Mouse (Mus musculus) lung, postnatal 0 days (tissue): ENCODE data around the gene Nlrc5. TPM values are rescaled to one million over a fixed set of nuclear protein-coding genes. Genes with fewer than 3 reads are reported as not detected.
"Not testable (repeated sequence)": the region's sequence is repeated elsewhere in the genome, so short reads cannot be mapped to it uniquely, and the experiment has no call there.

Experiments used
- ATAC-seq: fragments of 200-750 bp; cut with Nextera tagmentation; 2 replicates; pipeline ENCODE4 v1.8.0; 2017; ENCODE audit warnings: moderate library complexity
- DNase-seq: peaks from one replicate; pipeline ENCODE4 v3.0.0-alpha.2; 2016; ENCODE audit warnings: low spot score
- H3K27ac ChIP-seq: fragments of 300-500 bp; sonication (generic); 2 replicates; pipeline ENCODE4 v1.5.1; 2014; ENCODE audit warnings: antibody characterized with exemption, mild to moderate bottlenecking, low read length, mixed read lengths
- H3K27me3 ChIP-seq: fragments of 300-500 bp; sonication (generic); replicated peaks from 2 replicates; pipeline ENCODE4 v1.6.1; 2014; ENCODE audit warnings: low read length, mixed read lengths; ENCODE audit not compliant: insufficient read depth
- H3K36me3 ChIP-seq: fragments of 300-500 bp; sonication (generic); 2 replicates; pipeline ENCODE4 v1.6.1; 2014; ENCODE audit warnings: low read length, mixed read lengths; ENCODE audit not compliant: insufficient read depth
- H3K4me1 ChIP-seq: fragments of 300-500 bp; sonication (generic); 2 replicates; pipeline ENCODE4 v1.6.1; 2014; ENCODE audit warnings: antibody characterized with exemption, low read depth, low read length, mixed read lengths; ENCODE audit not compliant: insufficient read depth
- H3K4me2 ChIP-seq: fragments of 300-500 bp; sonication (generic); replicated peaks from 2 replicates; pipeline ENCODE4 v1.6.1; 2014; ENCODE audit warnings: low read depth, mild to moderate bottlenecking, low read length, moderate library complexity, mixed read lengths
- H3K4me3 ChIP-seq: fragments of 300-500 bp; sonication (generic); 2 replicates; pipeline ENCODE4 v1.5.1; 2014; ENCODE audit warnings: low read depth, low read length
- H3K9ac ChIP-seq: fragments of 300-500 bp; sonication (generic); replicated peaks from 2 replicates; pipeline ENCODE4 v1.6.1; 2014; ENCODE audit warnings: low read depth, mild to moderate bottlenecking
- H3K9me3 ChIP-seq: fragments of 300-500 bp; sonication (generic); 2 replicates; pipeline ENCODE4 v1.6.1; 2016; ENCODE audit warnings: low read length, mixed read lengths
- CTCF ChIP-seq: IDR thresholded peaks from 2 replicates; pipeline ENCODE4 v1.5.1; 2016; ENCODE audit warnings: antibody characterized with exemption, mild to moderate bottlenecking
- EP300 ChIP-seq: IDR thresholded peaks from 2 replicates; pipeline ENCODE4 v1.6.1; 2016; ENCODE audit warnings: antibody characterized with exemption, mild to moderate bottlenecking, control low read depth
- WGBS: fragments of 180-500 bp; shearing (Covaris S2); extraction: QIAGEN DNeasy Blood & Tissue Kit; methylation state at CpG from one replicate; pipeline ENCODE4 v1.1.7; 2014; 5-methylcytosine and 5-hydroxymethylcytosine counted together
- polyA plus RNA-seq: library from polyadenylated mRNA; unstranded; fragments of >200 nt; fragmentation: Nextera tagmentation; extraction: Ambion mirVana; gene quantifications from 2 replicates; pipeline ENCODE4 v1.2.1, GENCODE M21; 2015

Gene Nlrc5
- polyA plus RNA-seq, 1 experiment from 2014 or later: 0.42 TPM

DNA sequence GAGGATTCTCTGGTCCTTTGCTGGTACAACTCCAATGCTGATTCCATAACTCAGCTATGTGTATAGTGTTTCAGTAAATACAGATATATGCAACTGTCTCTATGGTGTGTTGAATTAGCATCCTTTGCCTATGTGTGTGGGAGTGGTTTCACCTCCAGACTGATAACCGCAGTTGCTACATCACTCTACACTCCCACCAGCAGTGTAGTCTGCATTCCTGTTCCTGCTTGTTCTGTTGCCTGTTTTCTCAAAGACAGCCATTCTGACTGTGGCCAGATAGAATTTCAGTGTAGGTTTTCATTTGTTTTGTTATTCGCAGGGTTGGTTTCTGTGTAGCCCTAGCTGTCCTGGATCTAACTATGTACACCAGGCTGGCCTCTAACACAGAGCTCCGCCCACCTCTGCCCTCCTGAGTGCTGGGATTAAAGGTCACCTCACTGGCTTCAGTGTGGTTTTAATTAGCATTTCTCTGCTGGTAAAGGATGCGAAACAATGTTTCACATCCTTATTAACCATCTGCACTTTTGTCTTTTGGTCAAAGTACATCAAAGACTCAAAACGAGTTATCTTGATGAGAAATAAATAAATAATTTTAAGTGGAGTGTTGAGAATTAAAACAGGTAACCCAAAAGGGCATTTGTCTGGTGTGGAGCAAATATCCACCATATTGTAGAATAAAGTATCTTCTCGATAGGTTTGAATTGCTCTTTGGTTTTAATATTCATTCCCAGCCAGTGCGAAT is 13.6 kb downstream of the Nlrc5 start:
- 77% methylated on average over 7 of the region's 7 CpGs for WGBS
- no peak overlapping the region for H3K27ac ChIP-seq
- no peaks in the 10 kb centered on the region for H3K9me3 ChIP-seq
- H3K9ac ChIP-seq: no peak overlapping the region
- no peaks in the 10 kb centered on the region for H3K27me3 ChIP-seq
- ATAC-seq (no peak), DNase-seq (no peak)
- H3K4me1 ChIP-seq: no peaks in the 10 kb centered on the region
- H3K4me2 ChIP-seq: no peak overlapping the region
- H3K4me3 ChIP-seq: no peak overlapping the region
- TF ChIP-seq EP300 (no peak), CTCF (no peak)
- no peaks in the 10 kb centered on the region for H3K36me3 ChIP-seq

- H3K9me3 ChIP-seq, H3K4me1 ChIP-seq, H3K27ac ChIP-seq, H3K36me3 ChIP-seq, H3K4me2 ChIP-seq, H3K9ac ChIP-seq, DNase-seq, H3K27me3 ChIP-seq, H3K4me3 ChIP-seq, ATAC-seq: not testable (repeated sequence)
- 87% methylated on average over 15 of the region's 15 CpGs for whole genome bisulfite sequencing
Measured at GRCm38 (mm10) chr8:94452991-94453390, 18.8 kb downstream of the Nlrc5 start.

DNA sequence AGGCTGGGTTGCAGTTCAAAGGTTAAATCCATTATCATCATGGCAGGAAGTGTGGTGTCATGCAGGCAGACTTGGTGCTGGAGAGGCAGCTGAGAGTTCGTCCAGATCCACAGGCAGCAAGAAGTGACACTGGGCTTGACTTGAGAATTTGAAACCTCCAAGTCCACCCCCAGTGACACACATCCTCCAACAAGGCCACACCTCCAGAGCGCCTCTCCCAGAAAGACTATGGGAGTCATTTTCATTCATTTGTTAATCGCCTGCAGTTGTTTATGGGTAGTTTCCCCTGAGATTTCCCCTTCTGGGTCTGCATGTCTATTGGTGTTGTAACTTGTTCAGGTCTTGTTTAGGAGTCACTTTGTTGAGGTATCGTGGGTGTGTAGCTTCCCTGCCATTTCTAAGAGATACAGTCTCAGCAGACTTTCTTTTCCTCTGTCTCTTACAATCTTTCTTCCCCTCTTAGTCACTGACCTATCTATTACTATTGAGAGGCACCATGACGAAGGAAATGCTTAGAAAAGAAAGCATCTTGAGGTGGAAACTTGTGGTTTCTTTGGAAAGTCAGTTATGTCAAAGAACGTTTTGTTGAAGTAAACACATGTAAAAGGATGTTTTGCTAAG is 19.8 kb downstream of the Nlrc5 start:
- no peak overlapping the region for H3K4me2 ChIP-seq
- H3K27me3 ChIP-seq: no peaks in the 10 kb centered on the region
- ATAC-seq (no peak), DNase-seq (no peak)
- H3K4me3 ChIP-seq: no peak overlapping the region
- WGBS: 69% methylated on average over 6 of the region's 6 CpGs
- H3K36me3 ChIP-seq: no peaks in the 10 kb centered on the region
- H3K9me3 ChIP-seq: no peaks in the 10 kb centered on the region
- TF ChIP-seq EP300 (no peak), CTCF (no peak)
- H3K4me1 ChIP-seq: no peaks in the 10 kb centered on the region
- no peak overlapping the region for H3K27ac ChIP-seq
- H3K9ac ChIP-seq: no peak overlapping the region

DNA sequence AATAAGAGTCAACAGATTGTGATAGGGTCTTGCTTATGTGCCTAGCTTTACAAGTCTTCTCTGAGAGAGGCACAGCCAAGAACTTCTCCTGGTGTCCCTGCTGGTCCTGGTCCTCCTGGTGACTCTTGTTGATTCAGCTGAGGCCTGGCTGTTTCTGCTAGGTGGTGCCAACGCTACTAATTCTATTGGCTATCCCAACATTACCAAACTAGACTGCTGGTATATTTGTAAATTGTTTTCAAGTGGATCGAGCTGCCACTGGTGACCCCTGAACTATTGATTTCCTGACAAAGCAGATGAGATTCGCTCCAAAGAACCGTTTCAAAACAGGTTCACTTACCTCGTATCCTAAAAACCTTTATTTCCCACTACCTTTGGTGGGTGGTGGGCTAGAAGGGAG is 20.7 kb downstream of the Nlrc5 start:
- Histone ChIP-seq H3K4me1 (no peaks in the 10 kb centered on the region), H3K4me3 (no peak overlapping the region)
- no peak for ATAC-seq

GRCm38 (mm10) chr8:94456071-94456470 is 21.9 kb downstream of the Nlrc5 start:
- WGBS: 66% methylated on average over 5 of the region's 5 CpGs
- H3K4me2 ChIP-seq: no peak overlapping the region
- no peak overlapping the region for H3K4me3 ChIP-seq
- no peaks in the 10 kb centered on the region for H3K36me3 ChIP-seq
- H3K9me3 ChIP-seq: no peaks in the 10 kb centered on the region
- TF ChIP-seq CTCF: no peak
- TF ChIP-seq EP300: no peak
- no peak overlapping the region for H3K9ac ChIP-seq
- no peaks in the 10 kb centered on the region for H3K4me1 ChIP-seq
- no peak overlapping the region for H3K27ac ChIP-seq
- no peaks in the 10 kb centered on the region for H3K27me3 ChIP-seq
- no peak for ATAC-seq
- no peak for DNase-seq

More for the DNA sequence above, 20.7 kb downstream of the Nlrc5 start:
- no peak for DNase-seq
- no peak overlapping the region for H3K9ac ChIP-seq
- no peak for TF ChIP-seq CTCF
- TF ChIP-seq EP300: no peak
- H3K27ac ChIP-seq: no peak overlapping the region
- 69% methylated on average over 5 of the region's 5 CpGs for WGBS
- H3K36me3 ChIP-seq: no peaks in the 10 kb centered on the region
- H3K9me3 ChIP-seq: no peaks in the 10 kb centered on the region
- H3K4me2 ChIP-seq: no peak overlapping the region
- H3K27me3 ChIP-seq: no peaks in the 10 kb centered on the region

- Histone ChIP-seq H3K9me3 (no peaks in the 10 kb centered on the region), H3K27me3 (no peaks in the 10 kb centered on the region), H3K4me2 (no peak overlapping the region), H3K27ac (no peak overlapping the region), H3K9ac (no peak overlapping the region), H3K4me1 (no peaks in the 10 kb centered on the region), H3K36me3 (no peaks in the 10 kb centered on the region), H3K4me3 (no peak overlapping the region)
- ATAC-seq (no peak), DNase-seq (no peak)
- 53% methylated on average over 2 of the region's 2 CpGs for WGBS
- TF ChIP-seq CTCF (no peak), EP300 (no peak)
Measured at GRCm38 (mm10) chr8:94458567-94458966, 24.4 kb downstream of the Nlrc5 start.
